Mouse (Mus musculus) liver, embryonic 14.5 days (tissue): ENCODE data around the gene Patj. TPM values are rescaled to one million over a fixed set of nuclear protein-coding genes. Genes with fewer than 3 reads are reported as not detected.

ENCODE experiments used
- ATAC-seq: fragments of 200-750 bp; cut with Nextera tagmentation; 2 replicates; pipeline ENCODE4 v1.8.0; 2017; ENCODE audit warnings: moderate number of reproducible peaks, mild to moderate bottlenecking, moderate library complexity; ENCODE audit not compliant: insufficient read depth
- DNase-seq, 3 experiments: peaks; one replicate each; pipeline ENCODE4 v3.0.0-alpha.2; 2012 to 2013; ENCODE audit warnings: low read depth in 3 of 3, low spot score in 3 of 3
- H3K27ac ChIP-seq: fragments of 300-500 bp; sonication (generic); 2 replicates; pipeline ENCODE4 v1.5.1; 2014; ENCODE audit warnings: moderate library complexity, mild to moderate bottlenecking, control low read depth, inconsistent platforms
- H3K27me3 ChIP-seq: fragments of 300-500 bp; sonication (generic); 2 replicates; pipeline ENCODE4 v1.6.1; 2014; ENCODE audit warnings: mild to moderate bottlenecking, low read length, moderate library complexity; ENCODE audit not compliant: control insufficient read depth, insufficient read depth
- H3K36me3 ChIP-seq: fragments of 300-500 bp; sonication (generic); replicated peaks from 2 replicates; pipeline ENCODE4 v1.6.1; 2014; ENCODE audit warnings: low read depth; ENCODE audit not compliant: control insufficient read depth, insufficient read depth
- H3K4me1 ChIP-seq, 2 experiments: fragments of 200-500 bp in 1 of 2; fragments of 300-500 bp in 1 of 2; sonication (generic) in 1 of 2; replicated peaks; 2 replicates each; pipeline ENCODE4 v1.6.1; 2012 to 2014; ENCODE audit warnings: antibody characterized with exemption in 1 of 2, inconsistent platforms in 1 of 2, low read length in 1 of 2; ENCODE audit not compliant: control insufficient read depth in 2 of 2, insufficient read depth in 2 of 2
- H3K4me2 ChIP-seq: fragments of 300-500 bp; sonication (generic); 2 replicates; pipeline ENCODE4 v1.6.1; 2014; ENCODE audit warnings: low read depth, mild to moderate bottlenecking, control low read depth, moderate library complexity
- H3K4me3 ChIP-seq, 2 experiments: fragments of 200-500 bp in 1 of 2; fragments of 300-500 bp in 1 of 2; sonication (generic) in 1 of 2; 2 replicates each; pipeline ENCODE4 v1.5.1; 2012 to 2014; ENCODE audit warnings: low read depth in 2 of 2, low read length in 2 of 2, mild to moderate bottlenecking in 2 of 2, control low read depth in 1 of 2, inconsistent platforms in 1 of 2, moderate library complexity in 1 of 2; ENCODE audit not compliant: insufficient read depth in 1 of 2
- H3K9ac ChIP-seq: fragments of 300-500 bp; sonication (generic); replicated peaks from 2 replicates; pipeline ENCODE4 v1.6.1; 2014; ENCODE audit warnings: mild to moderate bottlenecking, control low read depth, moderate library complexity
- H3K9me3 ChIP-seq: fragments of 300-500 bp; sonication (generic); 2 replicates; pipeline ENCODE4 v1.6.1; 2016; ENCODE audit warnings: low read length, mixed read lengths; ENCODE audit not compliant: control insufficient read depth
- CTCF ChIP-seq: IDR thresholded peaks from 2 replicates; pipeline ENCODE4 v1.5.1; 2016; ENCODE audit warnings: antibody characterized with exemption, low read depth, control low read depth
- EP300 ChIP-seq: IDR thresholded peaks from 2 replicates; pipeline ENCODE4 v1.6.1; 2016; ENCODE audit warnings: antibody characterized with exemption, low read depth
- WGBS: fragments of 180-500 bp; shearing (Covaris S2); extraction: QIAGEN DNeasy Blood & Tissue Kit; methylation state at CpG from one replicate; pipeline ENCODE4 v1.1.7; 2014; ENCODE audit not compliant: insufficient replicate concordance; 5-methylcytosine and 5-hydroxymethylcytosine counted together
- polyA plus RNA-seq, 2 experiments: library from polyadenylated mRNA; depleted of rRNA in 1 of 2; stranded (reverse) in 1 of 2; unstranded in 1 of 2; fragments of >200 nt; fragmentation: Nextera tagmentation in 1 of 2; extraction: Ambion mirVana in 1 of 2; gene quantifications; 2 replicates each; pipeline versions ENCODE4 v1.2.1 to v1.2.3; 2012 to 2014

Patj gene
- polyA plus RNA-seq, 2 experiments = 1.1 to 1.6 TPM

GRCm38 (mm10) chr4:98508471-98509271, 113.1 kb downstream of the Patj start:
- no peak for TF ChIP-seq EP300
- TF ChIP-seq CTCF = no peak
- H3K27ac ChIP-seq = no peak overlapping the region
- H3K9me3 ChIP-seq = no peaks in the 10 kb centered on the region
- no peaks in the 10 kb centered on the region for H3K27me3 ChIP-seq
- no peak overlapping the region for H3K9ac ChIP-seq
- 65% methylated on average over 11 of the region's 11 CpGs for WGBS
- H3K4me2 ChIP-seq = no peak overlapping the region
- DNase-seq = no peak
- 0 out of 2 replicates have a peak, but pooled peaks have one; percentile 18 for ATAC-seq
- no peaks in the 10 kb centered on the region for H3K4me1 ChIP-seq
- H3K36me3 ChIP-seq = no peaks in the 10 kb centered on the region
- no peak overlapping the region for H3K4me3 ChIP-seq

GRCm38 (mm10) chr4:98509939-98510338, 114.4 kb downstream of the Patj start:
- ATAC-seq (no peak), DNase-seq (no peak)
- no peak overlapping the region for H3K4me3 ChIP-seq
- H3K27ac ChIP-seq = no peak overlapping the region
- no peak overlapping the region for H3K9ac ChIP-seq
- no peaks in the 10 kb centered on the region for H3K27me3 ChIP-seq
- no peaks in the 10 kb centered on the region for H3K4me1 ChIP-seq
- WGBS = 62% methylated on average over 5 of the region's 5 CpGs
- H3K4me2 ChIP-seq = no peak overlapping the region
- no peaks in the 10 kb centered on the region for H3K36me3 ChIP-seq
- no peaks in the 10 kb centered on the region for H3K9me3 ChIP-seq
- TF ChIP-seq EP300 = no peak
- no peak for TF ChIP-seq CTCF

DNA sequence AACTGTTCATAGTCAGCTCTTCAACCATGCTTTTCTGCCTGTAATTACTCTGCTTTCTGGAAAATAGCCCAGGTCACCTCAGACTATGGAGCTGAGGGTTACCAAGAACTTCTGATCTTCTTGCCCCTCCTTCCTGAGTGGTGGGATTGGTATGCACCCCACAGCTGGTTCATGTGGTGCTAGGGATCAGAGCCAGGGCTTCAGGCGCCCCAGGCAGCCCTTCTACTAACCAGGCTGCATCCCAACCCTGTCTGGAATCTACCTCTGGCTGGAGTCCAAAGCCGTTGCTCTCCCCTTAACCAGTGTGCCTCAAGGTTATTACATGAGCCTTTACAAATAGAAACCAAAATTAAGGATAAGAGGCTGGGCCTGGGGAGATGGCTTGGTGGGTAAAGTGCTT, 115.7 kb downstream of the Patj start:
- DNase-seq = no peak
- no peaks in the 10 kb centered on the region for H3K27me3 ChIP-seq
- no peak for ATAC-seq
- no peaks in the 10 kb centered on the region for H3K4me1 ChIP-seq
- H3K36me3 ChIP-seq = no peaks in the 10 kb centered on the region
- no peak overlapping the region for H3K4me2 ChIP-seq
- H3K9ac ChIP-seq = no peak overlapping the region
- no peak for TF ChIP-seq CTCF
- TF ChIP-seq EP300 = no peak
- 54% methylated on average over 2 of the region's 2 CpGs for WGBS
- no peak overlapping the region for H3K27ac ChIP-seq
- H3K4me3 ChIP-seq = no peak overlapping the region
- H3K9me3 ChIP-seq = no peaks in the 10 kb centered on the region

GRCm38 (mm10) chr4:98511964-98512743, 116.6 kb downstream of the Patj start:
- Histone ChIP-seq H3K9me3 (no peaks in the 10 kb centered on the region), H3K27ac (no peak overlapping the region), H3K36me3 (no peaks in the 10 kb centered on the region), H3K4me1 (no peaks in the 10 kb centered on the region), H3K27me3 (no peaks in the 10 kb centered on the region), H3K9ac (no peak overlapping the region), H3K4me2 (no peak overlapping the region), H3K4me3 (no peak overlapping the region)
- TF ChIP-seq EP300 = no peak
- no peak for TF ChIP-seq CTCF
- WGBS = 70% methylated on average over 10 of the region's 10 CpGs
- no peak for DNase-seq
- no peak for ATAC-seq

DNA sequence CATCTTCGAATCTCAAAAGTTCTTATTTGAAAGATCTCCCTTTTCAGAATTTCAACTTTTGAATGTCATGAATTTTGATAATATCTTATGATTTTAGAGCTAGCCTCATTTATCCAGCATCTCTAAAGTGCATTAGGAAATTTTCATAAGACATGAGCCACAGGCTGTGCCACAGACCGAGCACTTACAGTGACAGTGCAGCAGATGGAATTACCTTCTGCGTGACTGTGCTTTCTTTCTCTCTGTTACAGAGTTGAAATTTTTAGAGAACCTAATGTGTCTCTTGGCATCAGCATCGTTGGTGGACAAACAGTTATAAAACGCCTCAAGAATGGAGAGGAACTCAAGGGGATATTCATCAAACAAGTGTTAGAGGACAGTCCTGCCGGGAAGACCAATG, 124.9 kb downstream of the Patj start:
- no peak overlapping the region for H3K9ac ChIP-seq
- no peaks in the 10 kb centered on the region for H3K9me3 ChIP-seq
- ATAC-seq (no peak), DNase-seq (no peak)
- no peak overlapping the region for H3K4me2 ChIP-seq
- no peak overlapping the region for H3K4me3 ChIP-seq
- H3K27me3 ChIP-seq = no peaks in the 10 kb centered on the region
- H3K36me3 ChIP-seq = no peaks in the 10 kb centered on the region
- WGBS = 64% methylated on average over 6 of the region's 6 CpGs
- no peak overlapping the region for H3K27ac ChIP-seq
- TF ChIP-seq EP300 (no peak), CTCF (no peak)
- no peaks in the 10 kb centered on the region for H3K4me1 ChIP-seq
